Mouse (Mus musculus): ENCODE data around the gene Casz1.

GRCm38 (mm10) chr4:148804780-148805160 is 541 bp downstream of the Casz1 start:
- TF ChIP-seq CTCF (IDR thresholded peaks at IDR 0.05; ENCODE audit: extremely low read depth, insufficient read length, insufficient replicate concordance, low read depth, low read length) (no peak), POLR2A (IDR thresholded peaks at IDR 0.05; ENCODE audit: low read depth, low read length) (no peak)

Data from small intestine, adult 2 months (tissue).